Mouse (Mus musculus): ENCODE measurements around the gene Dhx37. TPM values are rescaled to one million over a fixed set of nuclear protein-coding genes. Genes with fewer than 3 reads are reported as not detected.

Dhx37 gene
- total RNA-seq (2021), result 10 to 100 TPM; 13.3 TPM
- long read RNA-seq, full-length matches to known transcripts, result 4 of 12 reads
- long read RNA-seq, partial matches to known transcripts, result 3 of 12 reads
- long read RNA-seq, other reads (novel, unspliced or antisense), result 5 of 12 reads

DNA sequence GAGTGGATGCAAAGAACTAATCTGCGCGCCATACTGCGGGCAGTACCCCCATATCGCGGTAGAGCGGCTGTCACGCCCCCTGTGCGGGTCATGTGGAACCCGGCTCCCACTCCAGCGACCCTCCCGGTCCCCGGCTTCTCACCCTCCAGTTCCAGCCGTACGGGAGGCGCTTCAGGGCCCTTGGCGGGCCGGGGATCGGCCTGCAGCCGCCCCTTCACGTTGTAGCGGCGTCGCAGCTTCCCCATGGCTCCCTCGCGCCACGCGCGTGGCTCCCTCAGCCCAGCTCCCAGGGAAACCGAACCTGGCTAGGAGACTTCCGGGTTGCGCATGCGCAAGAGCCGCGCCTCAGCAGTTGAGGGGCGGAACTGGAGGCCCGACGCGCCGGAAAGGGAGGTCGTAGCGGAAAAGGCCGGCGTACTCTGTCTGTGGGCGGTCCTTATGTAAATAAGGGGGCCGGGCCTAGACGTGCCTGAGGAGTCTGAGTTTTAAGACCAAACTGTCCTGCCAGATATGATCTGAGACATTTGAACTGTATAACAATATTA is at the start of gene Dhx37:
Gene Dhx37 (minus strand): TSS at position 329 of the 545 bp plus-strand sequence.
- DNase-seq (ENCODE audit: low spot score in 2 of 2), result peak; percentile 93 to 95

GRCm38 (mm10) chr5:125482474-125482873 is 48.6 kb upstream of the Dhx37 start:
- no peak for DNase-seq (ENCODE audit: low spot score in 2 of 2)

DNA sequence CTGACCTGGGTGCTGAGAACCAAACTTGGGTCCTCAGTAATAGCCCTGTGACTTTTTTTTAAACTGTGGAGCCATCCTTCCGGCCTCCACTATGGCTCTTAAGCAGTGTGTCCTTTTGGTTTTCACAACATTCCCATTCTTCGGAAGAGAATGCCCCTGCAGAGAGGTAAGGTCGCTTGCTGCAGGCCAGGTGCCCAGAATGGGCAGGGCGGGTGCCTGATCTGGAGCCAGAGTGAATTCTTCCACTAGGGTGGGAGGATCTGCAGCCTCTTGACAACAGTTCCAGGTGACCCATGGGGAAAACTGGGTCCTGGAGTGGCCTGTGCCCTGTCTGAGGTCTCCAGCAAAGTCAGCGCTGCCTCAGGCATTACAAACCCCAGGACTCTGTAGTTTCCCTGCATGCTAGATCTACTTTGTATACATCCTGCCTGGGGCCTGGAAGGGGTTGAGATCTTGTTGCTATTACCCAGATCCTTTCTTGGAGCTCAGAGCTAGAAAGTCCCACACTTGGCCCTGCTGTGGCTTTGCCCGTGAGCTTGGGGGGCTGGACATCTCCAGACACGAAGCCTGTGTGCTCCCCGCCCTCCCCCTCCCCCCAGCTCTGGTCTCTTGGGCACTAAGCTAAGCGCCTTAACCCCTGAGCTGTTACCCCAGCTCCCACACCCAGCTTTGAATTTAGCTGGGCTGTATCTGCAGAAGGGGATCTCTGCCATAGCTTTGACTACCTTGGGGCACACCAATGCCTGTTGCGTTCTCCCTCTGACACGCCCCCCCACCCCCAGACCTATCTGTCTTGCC is 46.7 kb upstream of the Dhx37 start:
- no peak for DNase-seq (ENCODE audit: low spot score in 2 of 2)

DNA sequence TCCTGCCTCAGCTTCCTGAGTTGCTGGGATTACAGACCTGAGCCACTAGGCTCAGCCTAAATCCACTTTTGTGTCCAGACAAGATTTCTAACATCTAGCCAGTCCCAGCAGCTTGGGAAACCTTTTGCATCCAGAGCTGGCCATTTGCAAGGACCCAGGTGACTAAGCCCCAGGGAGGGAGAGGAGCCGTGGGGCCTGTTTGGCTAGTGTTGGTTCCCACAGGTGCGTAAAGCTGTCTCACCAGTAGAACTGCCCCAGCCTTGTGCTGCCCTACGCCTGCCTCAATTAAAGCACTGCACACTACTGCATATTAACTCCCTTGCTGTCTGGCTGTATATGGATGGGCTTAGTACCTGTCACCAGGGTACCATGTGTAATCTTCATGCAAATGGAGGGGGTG is 45.5 kb upstream of the Dhx37 start:
- DNase-seq (ENCODE audit: low spot score in 2 of 2), result no peak

DNA sequence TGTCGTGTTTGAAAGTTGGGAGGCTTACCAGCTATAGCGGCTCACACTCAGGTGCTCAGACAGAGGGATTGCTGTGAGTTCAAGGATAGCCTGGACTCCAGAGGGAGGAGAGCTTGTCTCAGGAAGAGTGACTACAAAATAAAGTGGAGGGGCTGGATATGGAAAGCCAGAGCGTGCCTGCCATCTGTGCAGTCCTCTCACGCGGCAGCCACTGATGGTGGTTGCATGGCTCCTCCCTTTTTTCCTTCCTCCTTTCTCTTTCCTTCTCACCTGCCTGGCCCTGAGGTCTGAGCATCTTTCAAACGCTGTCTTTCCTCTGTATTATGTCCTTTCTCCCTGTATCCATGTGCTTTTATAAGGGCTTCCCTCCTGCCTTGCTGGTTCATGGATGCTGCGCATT is 44.1 kb upstream of the Dhx37 start:
- no peak for DNase-seq (ENCODE audit: low spot score in 2 of 2)

GRCm38 (mm10) chr5:125477533-125477932 is 43.6 kb upstream of the Dhx37 start:
- DNase-seq (ENCODE audit: low spot score in 2 of 2), result no peak

- peak in 1 of 2 experiments; percentile 29 for DNase-seq (ENCODE audit: low spot score in 2 of 2)
Observed at GRCm38 (mm10) chr5:125476799-125477198, 42.9 kb upstream of the Dhx37 start.

DNA sequence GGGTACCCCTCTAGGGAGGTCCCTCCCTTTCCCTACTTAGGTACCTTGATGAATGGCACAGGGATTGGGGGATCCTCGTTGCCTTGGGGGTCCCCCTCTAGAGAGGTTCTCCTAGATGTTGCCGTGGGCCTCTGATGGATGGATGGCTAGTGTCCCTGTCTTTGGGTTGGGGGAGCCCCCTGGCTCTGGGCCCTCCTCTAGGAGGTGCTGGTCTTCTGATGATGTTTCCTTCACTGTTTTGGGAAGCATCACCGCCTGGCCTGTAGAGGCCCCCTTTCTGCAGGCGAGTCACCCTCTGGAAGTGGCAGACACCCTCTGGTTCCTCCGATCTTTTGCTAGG is 42.3 kb upstream of the Dhx37 start:
- peak; percentile 63 to 72 for DNase-seq (ENCODE audit: low spot score in 2 of 2)

DNA sequence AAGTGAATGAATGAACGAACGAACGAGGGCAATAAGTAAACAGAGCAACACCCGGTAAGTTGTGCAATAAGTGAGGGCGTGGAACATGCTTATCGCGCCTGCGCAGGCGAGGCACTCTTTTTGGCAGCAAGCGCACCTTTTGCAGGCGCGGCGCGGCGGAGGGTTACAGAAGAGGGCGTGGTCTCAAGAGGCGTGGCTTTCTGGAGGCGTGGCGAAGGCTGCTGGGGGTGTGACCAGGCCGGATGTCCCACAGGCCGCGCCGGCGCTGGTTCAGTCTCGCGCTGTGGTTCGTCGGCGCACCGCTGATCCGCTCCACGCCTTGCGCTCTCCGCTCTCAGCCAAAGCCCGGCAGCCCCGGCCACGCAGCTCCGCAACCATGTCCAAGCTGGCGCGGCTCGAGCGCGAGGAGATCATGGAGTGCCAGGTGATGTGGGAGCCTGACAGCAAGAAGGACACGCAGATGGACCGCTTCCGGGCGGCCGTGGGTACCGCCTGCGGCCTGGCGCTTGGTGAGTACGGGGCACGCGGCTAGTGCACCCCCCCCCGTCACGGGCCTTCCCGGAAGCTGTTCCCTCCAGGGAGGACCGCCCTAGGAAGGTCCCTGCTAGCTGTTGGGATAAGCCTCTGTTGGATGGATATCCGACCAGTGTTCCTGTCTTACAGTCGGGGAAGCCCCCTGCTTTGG is 41.8 kb upstream of the Dhx37 start, which contains the start of gene Aacs:
Gene Aacs (plus strand): TSS at position 214 of the 685 bp plus-strand sequence.
- DNase-seq (ENCODE audit: low spot score in 2 of 2), result peak; percentile 98 to 99

GRCm38 (mm10) chr5:125475030-125475429 is 41.1 kb upstream of the Dhx37 start:
- DNase-seq (ENCODE audit: low spot score in 2 of 2), result no peak

GRCm38 (mm10) chr5:125472796-125473475 is 39.0 kb upstream of the Dhx37 start:
- DNase-seq (ENCODE audit: low spot score in 2 of 2), result no peak

DNA sequence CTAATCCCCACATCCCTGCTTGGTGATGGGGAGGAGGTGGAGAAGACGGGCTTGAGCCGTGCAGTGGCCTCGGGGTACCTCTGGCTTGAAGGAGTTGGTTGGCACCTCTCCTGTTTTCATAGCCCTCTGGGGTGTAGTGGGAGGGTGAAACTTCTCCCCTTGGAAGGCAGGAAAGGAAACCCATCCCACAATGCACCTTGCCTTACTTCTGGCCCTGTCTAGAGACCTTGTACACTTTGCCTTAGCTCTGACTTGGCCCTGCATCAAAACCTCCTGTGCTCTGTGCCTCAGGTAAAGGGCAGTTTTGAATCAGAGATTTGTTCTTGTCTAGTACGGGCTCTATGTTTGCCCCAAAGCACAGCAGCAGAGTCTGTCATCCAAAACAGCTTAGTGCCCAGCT is 36.8 kb upstream of the Dhx37 start:
- DNase-seq (ENCODE audit: low spot score in 2 of 2), result no peak

GRCm38 (mm10) chr5:125467261-125467660 is 33.3 kb upstream of the Dhx37 start:
- no peak for DNase-seq (ENCODE audit: low spot score in 2 of 2)

DNA sequence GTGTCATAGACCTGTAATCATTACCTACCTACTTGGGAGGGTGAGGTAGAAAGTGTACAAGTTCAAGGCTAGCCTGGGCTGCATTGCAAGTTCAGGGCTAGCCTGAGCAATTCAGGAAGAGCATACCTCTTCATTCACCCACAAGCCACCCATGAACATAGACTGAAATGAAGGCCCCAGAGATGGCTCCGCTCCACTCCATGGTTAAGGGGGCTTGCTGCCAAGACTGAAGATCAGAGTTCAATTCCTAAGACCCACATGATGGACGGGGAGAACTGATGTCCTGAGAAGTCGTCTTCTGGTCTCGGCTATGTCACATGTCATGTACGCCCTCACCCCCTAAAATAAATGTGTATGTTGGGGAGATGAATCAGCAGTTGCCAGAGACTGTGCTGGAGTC is 32.6 kb upstream of the Dhx37 start:
- no peak for DNase-seq (ENCODE audit: low spot score in 2 of 2)

- DNase-seq (ENCODE audit: low spot score in 2 of 2), result peak; percentile 91 to 95
Observed at GRCm38 (mm10) chr5:125465701-125466106, 31.8 kb upstream of the Dhx37 start.

DNA sequence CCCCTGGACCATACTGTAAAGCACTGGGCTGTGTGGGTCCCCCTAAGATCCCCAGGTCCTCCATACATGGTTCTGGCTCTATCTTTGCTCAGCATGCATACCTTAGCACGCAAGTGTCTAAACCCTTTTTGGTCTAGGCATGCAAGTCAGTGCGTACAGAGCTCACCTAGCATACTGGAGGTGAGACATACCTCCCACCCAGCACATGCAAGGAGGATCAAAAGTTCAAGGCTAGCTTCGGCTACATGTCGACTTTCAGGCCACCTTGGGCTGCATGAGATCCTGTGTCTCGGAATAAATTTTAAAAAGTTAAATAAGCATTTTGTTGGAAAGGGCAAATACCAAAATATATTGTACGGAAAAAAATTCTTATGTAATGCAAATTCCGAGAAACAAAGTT is 31.3 kb upstream of the Dhx37 start:
- DNase-seq (ENCODE audit: low spot score in 2 of 2), result no peak

DNA sequence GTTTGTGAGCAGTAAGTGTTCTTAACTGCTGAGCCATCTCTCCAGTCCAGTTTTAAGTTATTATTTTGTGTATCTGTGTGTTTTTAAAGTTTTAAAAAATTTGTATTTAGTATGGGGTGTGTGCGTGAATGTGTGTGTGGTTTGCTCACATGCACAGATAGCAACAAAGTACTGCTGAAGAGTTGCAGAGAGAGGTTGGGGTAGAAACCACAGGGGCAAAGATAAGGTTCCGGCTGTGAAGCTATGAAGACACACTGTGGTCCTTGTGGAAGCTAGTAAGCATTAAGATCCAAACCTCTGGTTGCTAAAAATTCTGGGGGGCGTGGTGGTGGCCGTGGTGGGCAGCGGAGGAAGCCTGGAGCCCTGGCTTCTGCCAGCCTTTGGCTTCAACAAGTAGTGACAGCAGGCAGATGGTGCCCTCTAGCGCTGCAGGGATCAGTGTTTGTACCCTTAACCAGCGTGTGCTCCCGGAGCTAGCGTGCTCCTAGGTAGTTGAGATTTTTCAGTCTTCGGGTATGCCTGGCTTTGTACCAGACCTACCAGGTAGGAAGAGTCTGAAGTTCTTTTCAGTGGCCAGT is 28.0 kb upstream of the Dhx37 start:
- DNase-seq (ENCODE audit: low spot score in 2 of 2), result peak; percentile 47 to 66

GRCm38 (mm10) chr5:125460574-125460973 is 26.7 kb upstream of the Dhx37 start:
- no peak for DNase-seq (ENCODE audit: low spot score in 2 of 2)

DNA sequence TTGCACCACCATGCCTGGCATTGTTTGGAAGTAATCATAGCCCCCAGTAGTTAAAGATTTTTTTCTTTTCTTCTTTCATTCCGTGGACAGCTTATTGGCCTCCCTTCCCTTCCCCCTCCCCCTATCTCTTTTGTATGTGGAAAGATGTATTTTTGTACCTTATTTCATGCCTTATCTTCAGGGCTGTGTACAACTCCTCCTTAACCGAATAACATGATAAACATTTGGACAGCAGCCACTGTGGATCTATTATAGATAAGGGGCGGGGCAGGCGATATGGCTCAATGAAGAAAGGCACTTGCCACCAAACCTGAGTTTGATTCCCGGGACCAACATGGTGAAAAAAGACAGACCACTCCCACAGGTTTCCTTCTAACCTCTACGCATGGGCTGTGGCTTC is 23.6 kb upstream of the Dhx37 start:
- DNase-seq (ENCODE audit: low spot score in 2 of 2), result no peak

- no peak for DNase-seq (ENCODE audit: low spot score in 2 of 2)
Observed at GRCm38 (mm10) chr5:125456100-125456499, 22.2 kb upstream of the Dhx37 start.

DNA sequence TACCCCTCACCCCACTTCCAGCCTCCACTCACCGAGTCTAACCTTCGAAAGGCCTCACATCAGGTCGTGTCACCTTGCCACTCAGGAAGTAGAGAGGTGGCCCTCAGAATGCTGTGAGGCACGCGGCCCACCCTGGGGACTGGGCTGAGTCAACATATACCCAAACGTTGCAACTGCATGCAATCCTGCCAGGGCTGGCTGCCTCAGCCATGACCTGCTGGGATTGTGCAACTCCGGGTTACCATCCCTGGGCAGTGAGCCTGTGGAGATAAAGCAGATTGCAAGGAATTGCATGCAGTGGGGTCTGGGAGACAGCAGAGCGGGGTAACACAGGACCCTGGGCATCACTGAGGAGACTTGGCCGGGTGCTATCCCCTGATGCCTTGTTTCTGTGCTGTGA is 18.7 kb upstream of the Dhx37 start:
- no peak for DNase-seq (ENCODE audit: low spot score in 2 of 2)
